Mouse (Mus musculus): ENCODE measurements around the gene Stbd1. TPM values are rescaled to one million over a fixed set of nuclear protein-coding genes. Genes with fewer than 3 reads are reported as not detected.

Gene Stbd1
- total RNA-seq, 1 experiment from 2014 or later, result 1.1 TPM

DNA sequence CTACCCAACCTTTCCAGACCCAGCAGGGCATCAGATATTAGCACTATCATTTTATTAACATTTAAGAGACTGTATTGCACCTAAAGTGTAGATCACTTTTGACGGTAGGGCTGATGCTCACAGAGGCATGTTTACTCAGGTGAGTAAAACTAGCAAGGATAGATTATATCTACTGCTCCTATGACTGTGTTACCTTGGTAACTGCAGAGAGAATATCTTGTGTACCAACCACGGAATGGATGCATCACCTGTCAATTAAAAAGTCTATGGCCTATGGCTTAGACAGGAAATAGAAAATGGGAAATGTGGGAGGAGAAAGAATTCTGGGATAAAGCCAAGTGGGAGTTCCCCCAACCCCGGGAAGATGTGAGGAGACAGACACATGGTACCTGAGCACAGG lies 32.1 kb downstream of the Stbd1 start:
- no peak for ATAC-seq (replicated peaks; ENCODE audit: low read depth, poor library complexity, severe bottlenecking)

DNA sequence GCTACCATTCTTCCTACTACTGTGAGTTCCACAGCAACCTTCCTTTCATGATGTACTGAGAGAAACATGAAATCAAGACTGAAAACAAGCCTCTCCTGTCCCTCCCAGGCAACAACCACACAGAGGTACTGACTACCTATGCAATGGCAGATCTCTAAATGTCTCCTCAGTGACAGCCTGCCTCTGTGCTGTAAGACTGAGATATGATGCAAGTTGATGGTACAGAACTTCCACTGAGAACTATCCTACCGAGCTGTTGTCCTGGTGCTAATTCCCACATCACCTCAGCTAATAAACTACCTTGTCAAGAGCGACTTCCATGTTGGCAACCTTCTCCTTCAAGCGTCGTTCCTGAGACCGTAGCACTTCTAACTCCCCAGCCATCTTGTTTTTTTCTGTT lies 33.0 kb downstream of the Stbd1 start:
- ATAC-seq (replicated peaks; ENCODE audit: low read depth, poor library complexity, severe bottlenecking), result no peak

DNA sequence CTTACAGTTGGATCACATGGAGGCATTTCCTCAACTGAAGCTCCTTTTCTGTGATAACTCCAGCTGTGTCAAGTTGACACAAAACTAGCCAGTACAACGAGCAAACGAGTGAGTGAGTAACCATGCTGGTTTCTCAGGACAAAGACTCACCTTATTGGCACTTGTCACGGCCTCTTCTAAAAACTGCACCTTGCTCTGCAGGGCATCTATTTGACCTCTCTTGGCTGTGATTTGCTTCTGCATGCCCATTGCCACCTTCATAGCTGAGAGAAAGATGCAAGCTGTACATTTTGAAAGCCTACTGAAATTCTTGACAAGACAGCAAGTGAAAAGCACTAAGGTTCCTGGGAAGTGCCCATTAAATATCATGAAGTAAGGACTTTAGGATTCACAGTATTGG lies 38.0 kb downstream of the Stbd1 start:
- ATAC-seq (replicated peaks; ENCODE audit: low read depth, poor library complexity, severe bottlenecking), result no peak

Other genes with a start within 250 kb of the Stbd1 start
- gene Nup54, start 167.8 kb upstream of the Stbd1 start, total RNA-seq (2017), result 71.8 and 82.3 TPM in 2 replicates
- gene Scarb2, start 96.2 kb upstream of the Stbd1 start, total RNA-seq (2017), result 42.8 and 46.9 TPM in 2 replicates
- not detected in 2 replicates for gene Fam47e, start 48.0 kb upstream of the Stbd1 start, total RNA-seq (2017)
- 6.9 and 11.6 TPM in 2 replicates for gene Ccdc158, start 72.2 kb downstream of the Stbd1 start, total RNA-seq (2017)
- gene Shroom3, start 80.4 kb downstream of the Stbd1 start, total RNA-seq (2017), result 0.05 TPM in 1 of 2 replicates, not detected in the other

Data from common myeloid progenitor, adult 5-6 weeks (primary cell).